Mouse (Mus musculus) lung, postnatal 0 days (tissue): ENCODE results near the gene Trpc3.

Experiments
- CTCF ChIP-seq: IDR thresholded peaks from 2 replicates; pipeline ENCODE4 v1.5.1; 2016; ENCODE audit warnings: antibody characterized with exemption, mild to moderate bottlenecking
- EP300 ChIP-seq: IDR thresholded peaks from 2 replicates; pipeline ENCODE4 v1.6.1; 2016; ENCODE audit warnings: antibody characterized with exemption, mild to moderate bottlenecking, control low read depth

GRCm38 (mm10) chr3:36690292-36690650 lies 304 bp upstream of the Trpc3 start:
- no peak for TF ChIP-seq CTCF
- no peak for TF ChIP-seq EP300
